Comparison of ENCODE assay signal across 20 mouse cellular contexts in genomic region chr3:97890205-97890604, GRCm38 (mm10).
"Had no signal": no experiment of that assay in that cellular context is flagged by ENCODE, and none has a peak within 500 bp of the region (broad histone marks: within the 10 kb centered on the region; RNA-seq: fewer than 3 reads in every experiment).

No protein-coding gene starts in this region.

- ATAC-seq: lung, postnatal 0 days; midbrain, embryonic 13.5 days; midbrain, embryonic 15.5 days had no signal

- H3K9ac ChIP-seq: liver, embryonic 14.5 days; lung, embryonic 15.5 days; midbrain, embryonic 13.5 days; midbrain, embryonic 15.5 days; neural tube, embryonic 13.5 days; neural tube, embryonic 15.5 days had no signal

- H3K4me2 ChIP-seq: lung, embryonic 15.5 days; midbrain, embryonic 13.5 days; midbrain, embryonic 15.5 days; neural tube, embryonic 13.5 days; neural tube, embryonic 15.5 days had no signal

- H3K27ac ChIP-seq: liver, embryonic 14.5 days; lung, embryonic 15.5 days; macrophage; midbrain, embryonic 13.5 days; midbrain, embryonic 15.5 days; neural tube, embryonic 13.5 days; neural tube, embryonic 15.5 days had no signal

- H3K36me3 ChIP-seq: lung, embryonic 15.5 days; midbrain, embryonic 13.5 days; midbrain, embryonic 15.5 days; neural tube, embryonic 13.5 days; neural tube, embryonic 15.5 days had no signal

- H3K4me3 ChIP-seq: lung, embryonic 15.5 days; midbrain, embryonic 13.5 days; midbrain, embryonic 15.5 days; myocyte; neural tube, embryonic 13.5 days; neural tube, embryonic 15.5 days had no signal

- DNase-seq: lung, adult 2 months; lung, postnatal 14 days; lung, postnatal 36 days; retina, postnatal 1 day; right cerebral cortex, adult 18-20 months; right cerebral cortex, postnatal 25 days; right cerebral cortex, postnatal 4 days; spleen, adult 18-20 months; thymus, adult 18-20 months; thymus, postnatal 14 days; thymus, postnatal 36 days had no signal

- H3K9me3 ChIP-seq: lung, embryonic 15.5 days; midbrain, embryonic 13.5 days; midbrain, embryonic 15.5 days; neural tube, embryonic 13.5 days; neural tube, embryonic 15.5 days had no signal
